Mouse (Mus musculus) ES-Bruce4 (cell line): ENCODE measurements around the gene Mrps35. TPM values are rescaled to one million over a fixed set of nuclear protein-coding genes. Genes with fewer than 3 reads are reported as not detected.

ENCODE experiments used
- H3K27ac ChIP-seq: 2 replicates; pipeline ENCODE4 v1.5.1; 2012; ENCODE audit warnings: low read length, inconsistent platforms; ENCODE audit not compliant: insufficient read depth
- H3K27me3 ChIP-seq: 2 replicates; pipeline ENCODE4 v1.6.1; 2012; ENCODE audit warnings: mild to moderate bottlenecking, low read length, inconsistent platforms; ENCODE audit not compliant: control insufficient read depth, poor library complexity, insufficient read depth, severe bottlenecking
- H3K36me3 ChIP-seq: 2 replicates; pipeline ENCODE4 v1.6.1; 2012; ENCODE audit warnings: inconsistent platforms, mild to moderate bottlenecking, low read length, moderate library complexity; ENCODE audit not compliant: control insufficient read depth, poor library complexity, insufficient read depth, severe bottlenecking
- H3K4me1 ChIP-seq: one replicate; pipeline ENCODE4 v1.8.1; 2011; ENCODE audit warnings: low read length; ENCODE audit not compliant: control insufficient read depth, insufficient read depth
- H3K4me3 ChIP-seq: 2 replicates; pipeline ENCODE4 v1.5.1; 2011; ENCODE audit warnings: low read depth, mild to moderate bottlenecking, low read length
- H3K9ac ChIP-seq: 2 replicates; pipeline ENCODE4 v1.6.1; 2012; ENCODE audit warnings: low read depth, mild to moderate bottlenecking, inconsistent platforms; ENCODE audit not compliant: poor library complexity, severe bottlenecking
- H3K9me3 ChIP-seq: replicated peaks from 2 replicates; pipeline ENCODE4 v1.6.1; 2012; ENCODE audit warnings: mild to moderate bottlenecking, low read length, inconsistent platforms; ENCODE audit not compliant: control insufficient read depth, poor library complexity, insufficient read depth, severe bottlenecking
- CTCF ChIP-seq: IDR thresholded peaks from one replicate; pipeline ENCODE4 v1.8.1; 2011; ENCODE audit warnings: low read depth, low read length
- EP300 ChIP-seq: IDR thresholded peaks from 2 replicates; pipeline ENCODE4 v1.6.1; 2011; ENCODE audit warnings: low read depth, low read length; ENCODE audit not compliant: insufficient read depth
- POLR2A ChIP-seq: IDR thresholded peaks from one replicate; pipeline ENCODE4 v1.8.1; 2011; ENCODE audit warnings: low read length; ENCODE audit not compliant: insufficient read depth
- polyA plus RNA-seq: library from polyadenylated mRNA; stranded (reverse); fragments of >200 nt; gene quantifications from 2 replicates; pipeline ENCODE4 v1.2.4, GENCODE M21; 2011; ENCODE audit warnings: low read depth; ENCODE audit not compliant: missing spikeins, insufficient read depth, insufficient read length

Mrps35 gene
- polyA plus RNA-seq, 1 experiment = 87.6 TPM

DNA sequence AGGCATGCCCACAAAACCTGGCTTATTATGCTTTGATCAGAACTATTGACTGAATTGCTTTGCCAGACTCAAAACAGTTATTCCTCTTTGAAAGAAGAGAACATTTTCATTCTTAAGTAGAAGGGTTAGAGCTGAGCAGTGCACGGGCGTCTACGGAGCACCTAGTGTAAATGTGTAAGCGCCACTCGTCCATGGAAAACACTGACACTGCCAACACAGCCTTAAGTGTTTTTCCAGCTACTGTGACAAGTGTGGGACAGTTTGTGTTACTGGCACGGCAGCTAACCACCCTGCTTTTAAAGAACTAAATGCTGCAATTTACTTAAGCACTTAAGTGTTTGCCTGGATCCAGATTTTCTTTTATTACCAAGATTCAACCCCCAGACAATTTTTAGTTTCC lies 30.6 kb upstream of the Mrps35 start:
- H3K27me3 ChIP-seq = no peaks in the 10 kb centered on the region
- peaks cover 2% of the 10 kb centered on the region; the same call in 1 of the 2 replicates for H3K36me3 ChIP-seq
- no peaks in the 10 kb centered on the region for H3K4me1 ChIP-seq
- no peak overlapping the region for H3K9ac ChIP-seq
- H3K9me3 ChIP-seq = no peaks in the 10 kb centered on the region
- H3K4me3 ChIP-seq = no peak overlapping the region
- H3K27ac ChIP-seq = no peak overlapping the region
- TF ChIP-seq EP300 = no peak
- no peak for TF ChIP-seq POLR2A
- TF ChIP-seq CTCF = no peak

DNA sequence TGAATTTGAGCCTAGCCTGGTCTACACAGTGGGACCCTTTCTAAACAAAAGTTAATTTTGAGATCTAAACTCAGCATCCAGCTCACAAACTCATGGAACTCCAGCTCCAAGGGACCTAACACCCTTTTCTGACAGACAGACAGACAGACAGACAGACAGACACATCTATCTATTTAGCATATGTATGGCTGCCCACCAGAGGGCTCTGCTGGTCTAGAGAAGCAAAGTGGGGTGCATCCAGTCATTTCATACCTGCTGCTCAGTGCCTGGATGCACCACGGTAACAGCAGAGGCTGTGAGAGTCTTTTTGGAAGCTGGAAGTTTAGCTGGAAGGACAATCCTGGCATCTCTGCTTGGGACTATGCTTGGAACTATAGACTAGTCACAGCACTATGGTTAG lies 29.0 kb upstream of the Mrps35 start:
- TF ChIP-seq POLR2A (no peak), CTCF (no peak), EP300 (no peak)
- H3K4me3 ChIP-seq = no peak overlapping the region
- H3K36me3 ChIP-seq = peaks cover 2% of the 10 kb centered on the region; the same call in 1 of the 2 replicates
- no peaks in the 10 kb centered on the region for H3K9me3 ChIP-seq
- no peak overlapping the region for H3K27ac ChIP-seq
- no peak overlapping the region for H3K9ac ChIP-seq
- no peaks in the 10 kb centered on the region for H3K27me3 ChIP-seq
- H3K4me1 ChIP-seq = no peaks in the 10 kb centered on the region

DNA sequence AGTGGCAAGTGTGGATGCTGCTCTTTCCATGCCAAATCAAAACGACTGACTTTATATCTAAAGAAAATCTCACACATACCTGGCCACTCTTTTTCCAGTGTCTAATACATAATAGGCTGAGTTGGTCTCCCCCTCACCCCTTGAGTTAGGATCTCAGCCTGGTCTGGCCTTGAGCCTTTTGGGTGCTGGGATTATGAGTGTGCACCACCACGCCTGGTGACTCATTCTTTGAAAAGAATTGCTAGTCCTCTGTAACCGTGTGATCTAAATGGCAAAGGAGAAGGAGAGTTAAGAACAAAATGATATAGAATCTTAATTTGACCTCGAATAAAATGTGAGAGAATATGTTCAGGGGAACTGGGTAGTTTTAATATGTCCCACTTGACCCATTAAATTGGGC lies 24.7 kb upstream of the Mrps35 start:
- Histone ChIP-seq H3K36me3 (0 out of 2 replicates have a peak, but pooled peaks cover 2% of the 10 kb centered on the region), H3K9me3 (no peaks in the 10 kb centered on the region), H3K27ac (no peak overlapping the region), H3K9ac (no peak overlapping the region), H3K27me3 (no peaks in the 10 kb centered on the region), H3K4me3 (no peak overlapping the region), H3K4me1 (no peaks in the 10 kb centered on the region)
- TF ChIP-seq CTCF = no peak
- TF ChIP-seq POLR2A = no peak
- no peak for TF ChIP-seq EP300

DNA sequence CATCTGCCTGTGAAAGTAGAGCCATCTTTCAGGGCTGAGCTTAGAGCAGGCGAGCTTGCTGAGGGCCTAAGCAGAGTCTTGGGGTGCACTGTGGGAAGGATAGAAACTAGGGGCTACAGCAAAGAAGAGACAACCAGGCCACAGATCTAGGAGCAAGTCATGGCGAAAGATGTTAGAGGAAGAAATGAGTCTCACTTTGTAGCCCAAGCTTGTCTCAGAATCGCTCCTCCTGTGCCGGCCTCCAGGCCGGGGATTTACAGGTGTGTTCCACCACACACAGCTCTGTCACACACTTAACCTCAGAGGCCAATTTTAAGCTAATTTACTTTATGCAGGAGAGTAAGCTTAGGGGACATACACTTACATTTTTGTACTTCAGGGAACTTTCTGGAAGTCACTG lies 24.2 kb upstream of the Mrps35 start:
- Histone ChIP-seq H3K9ac (no peak overlapping the region), H3K4me3 (no peak overlapping the region), H3K27ac (no peak overlapping the region), H3K36me3 (0 out of 2 replicates have a peak, but pooled peaks cover 2% of the 10 kb centered on the region), H3K9me3 (no peaks in the 10 kb centered on the region), H3K4me1 (no peaks in the 10 kb centered on the region), H3K27me3 (no peaks in the 10 kb centered on the region)
- TF ChIP-seq EP300 = no peak
- TF ChIP-seq CTCF = no peak
- TF ChIP-seq POLR2A = no peak

DNA sequence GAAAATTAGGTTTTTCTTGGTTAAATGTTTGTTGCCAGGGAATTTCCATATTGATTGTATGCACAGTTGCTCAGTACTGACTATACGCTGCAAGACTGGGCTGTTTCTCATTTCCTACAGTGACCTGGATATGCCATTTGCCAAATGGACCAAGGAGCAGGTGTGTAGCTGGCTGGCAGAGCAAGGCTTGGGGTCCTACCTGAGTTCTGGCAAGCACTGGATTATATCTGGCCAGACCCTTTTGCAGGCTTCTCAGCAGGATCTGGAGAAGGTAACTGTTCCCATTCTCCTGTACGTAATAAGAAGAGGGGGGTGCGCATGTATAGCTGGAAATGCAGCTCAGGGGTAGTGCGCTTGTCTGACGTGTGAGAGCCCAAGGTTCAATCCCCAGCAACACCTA lies 21.4 kb upstream of the Mrps35 start:
- TF ChIP-seq POLR2A (no peak), EP300 (no peak), CTCF (no peak)
- H3K36me3 ChIP-seq = 0 out of 2 replicates have a peak, but pooled peaks cover 2% of the 10 kb centered on the region
- H3K27me3 ChIP-seq = no peaks in the 10 kb centered on the region
- H3K9me3 ChIP-seq = no peaks in the 10 kb centered on the region
- H3K4me3 ChIP-seq = no peak overlapping the region
- H3K27ac ChIP-seq = no peak overlapping the region
- no peak overlapping the region for H3K9ac ChIP-seq
- no peaks in the 10 kb centered on the region for H3K4me1 ChIP-seq

DNA sequence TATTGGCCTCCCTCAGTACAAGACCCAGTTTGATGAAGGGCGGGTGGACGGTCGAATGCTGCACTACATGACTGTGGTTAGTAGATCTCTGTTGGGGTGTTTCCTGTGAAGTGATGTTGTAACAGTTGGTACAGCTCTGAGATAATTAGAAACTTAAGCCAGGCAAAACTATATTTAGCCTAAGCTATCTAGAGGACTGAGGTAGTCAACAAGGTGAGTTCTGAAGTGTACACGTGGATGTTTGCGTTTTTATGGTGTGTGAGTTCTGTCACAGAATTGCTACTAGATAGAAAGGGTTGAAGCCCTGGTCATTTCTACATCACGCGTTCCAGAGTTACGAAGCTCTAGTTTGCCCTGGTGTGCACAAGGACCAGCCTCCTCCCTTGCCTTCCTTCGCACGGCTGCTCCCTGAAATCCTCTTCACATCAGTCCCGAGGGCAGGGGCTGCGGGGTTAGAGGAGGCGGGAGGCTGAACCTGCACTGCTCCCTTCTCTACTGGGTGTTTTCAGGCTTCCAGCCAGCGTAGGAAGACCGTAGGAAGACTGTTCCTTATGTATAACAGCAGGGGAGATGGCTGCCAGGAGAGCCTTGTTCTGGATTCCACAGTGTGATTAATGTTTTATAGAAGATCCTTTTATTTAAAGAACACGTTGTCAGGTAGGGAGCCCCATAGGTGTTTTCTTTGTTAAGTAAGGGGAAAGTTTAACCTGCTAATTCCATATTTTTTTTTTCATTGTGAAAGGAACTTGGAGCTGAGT lies 20.0 kb upstream of the Mrps35 start:
- Histone ChIP-seq H3K9ac (no peak overlapping the region), H3K36me3 (0 out of 2 replicates have a peak, but pooled peaks cover 2% of the 10 kb centered on the region)
- TF ChIP-seq EP300 (no peak), CTCF (no peak), POLR2A (no peak)

More for the DNA sequence above, 20.0 kb upstream of the Mrps35 start:
- Histone ChIP-seq H3K27me3 (no peaks in the 10 kb centered on the region), H3K27ac (no peak overlapping the region), H3K4me3 (no peak overlapping the region), H3K9me3 (no peaks in the 10 kb centered on the region), H3K4me1 (no peaks in the 10 kb centered on the region)
